Mouse (Mus musculus): ENCODE data around the gene Klhl10. TPM values are rescaled to one million over a fixed set of nuclear protein-coding genes. Genes with fewer than 3 reads are reported as not detected.

The Klhl10 gene
- polyA plus RNA-seq, 2 experiments: 0.74 to 2.5 TPM

- Histone ChIP-seq H3K4me3 (replicated peaks; ENCODE audit: low read length) (no peak overlapping the region), H3K9ac (ENCODE audit: low read depth, low read length, severe bottlenecking) (no peak overlapping the region), H3K36me3 (ENCODE audit: control insufficient read depth, insufficient read depth, low read length) (peaks cover 3% of the 10 kb centered on the region; the same call in 1 of the 2 replicates), H3K4me2 (replicated peaks; ENCODE audit: low read depth, low read length, severe bottlenecking) (no peak overlapping the region), H3K9me3 (ENCODE audit: control insufficient read depth, low read length) (no peaks in the 10 kb centered on the region), H3K27ac (replicated peaks; ENCODE audit: low read depth, low read length) (no peak overlapping the region), H3K4me1 (ENCODE audit: control insufficient read depth, insufficient read depth, low read length) (peaks cover 19% of the 10 kb centered on the region), H3K27me3 (ENCODE audit: control insufficient read depth, insufficient read depth, low read length) (no peaks in the 10 kb centered on the region)
- ATAC-seq (ENCODE audit: low FRiP score, low read depth) (no peak), DNase-seq (ENCODE audit: low spot score) (no peak)
- no peak for TF ChIP-seq POLR2A (IDR thresholded peaks at IDR 0.05; ENCODE audit: borderline replicate concordance, extremely low read depth, insufficient read depth, insufficient read length)
- WGBS: 65% methylated on average over 9 of the region's 9 CpGs
Measured at GRCm38 (mm10) chr11:100399320-100399719, 42.4 kb upstream of the Klhl10 start.

GRCm38 (mm10) chr11:100399727-100400538 is 41.8 kb upstream of the Klhl10 start:
- H3K36me3 ChIP-seq (ENCODE audit: control insufficient read depth, insufficient read depth, low read length): no peaks in the 10 kb centered on the region
- ATAC-seq (ENCODE audit: low FRiP score, low read depth): no peak
- DNase-seq (ENCODE audit: low spot score): no peak
- no peak overlapping the region for H3K9ac ChIP-seq (ENCODE audit: low read depth, low read length, severe bottlenecking)
- H3K27me3 ChIP-seq (ENCODE audit: control insufficient read depth, insufficient read depth, low read length): no peaks in the 10 kb centered on the region
- H3K9me3 ChIP-seq (ENCODE audit: control insufficient read depth, low read length): no peaks in the 10 kb centered on the region
- 69% methylated on average over 12 of the region's 12 CpGs for WGBS
- no peak overlapping the region for H3K27ac ChIP-seq (replicated peaks; ENCODE audit: low read depth, low read length)
- no peak for TF ChIP-seq POLR2A (IDR thresholded peaks at IDR 0.05; ENCODE audit: borderline replicate concordance, extremely low read depth, insufficient read depth, insufficient read length)
- H3K4me3 ChIP-seq (replicated peaks; ENCODE audit: low read length): no peak overlapping the region
- no peak overlapping the region for H3K4me2 ChIP-seq (replicated peaks; ENCODE audit: low read depth, low read length, severe bottlenecking)
- H3K4me1 ChIP-seq (ENCODE audit: control insufficient read depth, insufficient read depth, low read length): peaks cover 19% of the 10 kb centered on the region

- TF ChIP-seq POLR2A (IDR thresholded peaks at IDR 0.05; ENCODE audit: borderline replicate concordance, extremely low read depth, insufficient read depth, insufficient read length): no peak
- no peak for DNase-seq (ENCODE audit: low spot score)
- Histone ChIP-seq H3K4me3 (replicated peaks; ENCODE audit: low read length) (no peak overlapping the region), H3K4me2 (replicated peaks; ENCODE audit: low read depth, low read length, severe bottlenecking) (no peak overlapping the region), H3K9ac (ENCODE audit: low read depth, low read length, severe bottlenecking) (no peak overlapping the region), H3K9me3 (ENCODE audit: control insufficient read depth, low read length) (no peaks in the 10 kb centered on the region), H3K4me1 (ENCODE audit: control insufficient read depth, insufficient read depth, low read length) (peaks cover 11% of the 10 kb centered on the region), H3K27me3 (ENCODE audit: control insufficient read depth, insufficient read depth, low read length) (no peaks in the 10 kb centered on the region), H3K36me3 (ENCODE audit: control insufficient read depth, insufficient read depth, low read length) (no peaks in the 10 kb centered on the region), H3K27ac (replicated peaks; ENCODE audit: low read depth, low read length) (no peak overlapping the region)
- no peak for ATAC-seq (ENCODE audit: low FRiP score, low read depth)
- WGBS: 66% methylated on average over 6 of the region's 6 CpGs
Measured at GRCm38 (mm10) chr11:100400842-100401241, 40.9 kb upstream of the Klhl10 start.

GRCm38 (mm10) chr11:100402240-100402639 is 39.5 kb upstream of the Klhl10 start:
- no peak overlapping the region for H3K9ac ChIP-seq (ENCODE audit: low read depth, low read length, severe bottlenecking)
- no peak for DNase-seq (ENCODE audit: low spot score)
- H3K36me3 ChIP-seq (ENCODE audit: control insufficient read depth, insufficient read depth, low read length): 0 out of 2 replicates have a peak, but pooled peaks cover 3% of the 10 kb centered on the region
- H3K4me1 ChIP-seq (ENCODE audit: control insufficient read depth, insufficient read depth, low read length): no peaks in the 10 kb centered on the region
- H3K4me3 ChIP-seq (replicated peaks; ENCODE audit: low read length): no peak overlapping the region
- no peak overlapping the region for H3K27ac ChIP-seq (replicated peaks; ENCODE audit: low read depth, low read length)
- ATAC-seq (ENCODE audit: low FRiP score, low read depth): no peak
- H3K9me3 ChIP-seq (ENCODE audit: control insufficient read depth, low read length): no peaks in the 10 kb centered on the region
- H3K4me2 ChIP-seq (replicated peaks; ENCODE audit: low read depth, low read length, severe bottlenecking): no peak overlapping the region
- no peaks in the 10 kb centered on the region for H3K27me3 ChIP-seq (ENCODE audit: control insufficient read depth, insufficient read depth, low read length)
- TF ChIP-seq POLR2A (IDR thresholded peaks at IDR 0.05; ENCODE audit: borderline replicate concordance, extremely low read depth, insufficient read depth, insufficient read length): no peak
- 22% methylated on average over 6 of the region's 6 CpGs for WGBS

GRCm38 (mm10) chr11:100402682-100403081 is 39.0 kb upstream of the Klhl10 start:
- H3K4me3 ChIP-seq (replicated peaks; ENCODE audit: low read length): no peak overlapping the region

More at GRCm38 (mm10) chr11:100402682-100403081, 39.0 kb upstream of the Klhl10 start:
- TF ChIP-seq POLR2A (IDR thresholded peaks at IDR 0.05; ENCODE audit: borderline replicate concordance, extremely low read depth, insufficient read depth, insufficient read length): no peak
- H3K4me2 ChIP-seq (replicated peaks; ENCODE audit: low read depth, low read length, severe bottlenecking): no peak overlapping the region
- H3K4me1 ChIP-seq (ENCODE audit: control insufficient read depth, insufficient read depth, low read length): no peaks in the 10 kb centered on the region
- H3K36me3 ChIP-seq (ENCODE audit: control insufficient read depth, insufficient read depth, low read length): peaks cover 5% of the 10 kb centered on the region; the same call in 1 of the 2 replicates
- H3K9me3 ChIP-seq (ENCODE audit: control insufficient read depth, low read length): no peaks in the 10 kb centered on the region
- DNase-seq (ENCODE audit: low spot score) (no peak), ATAC-seq (ENCODE audit: low FRiP score, low read depth) (no peak)
- H3K27me3 ChIP-seq (ENCODE audit: control insufficient read depth, insufficient read depth, low read length): no peaks in the 10 kb centered on the region
- H3K9ac ChIP-seq (ENCODE audit: low read depth, low read length, severe bottlenecking): no peak overlapping the region
- H3K27ac ChIP-seq (replicated peaks; ENCODE audit: low read depth, low read length): no peak overlapping the region
- WGBS: 71% methylated on average over 2 of the region's 2 CpGs

All from limb, embryonic 14.5 days (tissue).